Mouse (Mus musculus) layer of hippocampus, adult 8-10 months (tissue): ENCODE measurements at regions not wholly inside any gene's neighbourhood (a gene's known extent, or its start where the extent isn't known, plus 50 kb on each side); places are given as distances from the start of the nearest gene placed in this dataset.

ENCODE experiments used
- DNase-seq, 2 experiments: peaks; one replicate each; pipeline ENCODE4 v3.0.0; 2022; ENCODE audit warnings: low spot score in 2 of 2

GRCm38 (mm10) chr8:126160356-126160975 lies 137.9 kb upstream of the Slc35f3 start:
- DNase-seq: no peak

GRCm38 (mm10) chr8:126162748-126163371 lies 135.5 kb upstream of the Slc35f3 start:
- DNase-seq: peak; percentile 80 to 81

- no peak for DNase-seq
These were observed 134.4 kb upstream of the Slc35f3 start for GRCm38 (mm10) chr8:126163954-126164353.

- no peak for DNase-seq
These were observed 132.8 kb upstream of the Slc35f3 start for GRCm38 (mm10) chr8:126165486-126166095.

- DNase-seq: no peak
These were observed 132.0 kb upstream of the Slc35f3 start for GRCm38 (mm10) chr8:126166394-126166793.

GRCm38 (mm10) chr8:126174451-126174850 lies 123.9 kb upstream of the Slc35f3 start:
- DNase-seq: no peak

- no peak for DNase-seq
These were observed 122.1 kb upstream of the Slc35f3 start for GRCm38 (mm10) chr8:126176305-126176704.

- DNase-seq: no peak
These were observed 120.5 kb upstream of the Slc35f3 start for GRCm38 (mm10) chr8:126177855-126178254.

- no peak for DNase-seq
These were observed 109.5 kb upstream of the Slc35f3 start for GRCm38 (mm10) chr8:126188741-126189285.

GRCm38 (mm10) chr8:126195616-126196015 lies 102.7 kb upstream of the Slc35f3 start:
- no peak for DNase-seq

- DNase-seq: no peak
These were observed 87.8 kb upstream of the Slc35f3 start for GRCm38 (mm10) chr8:126210561-126210960.

- no peak for DNase-seq
These were observed 85.6 kb upstream of the Slc35f3 start for GRCm38 (mm10) chr8:126212802-126213201.

GRCm38 (mm10) chr8:126214571-126214970 lies 83.8 kb upstream of the Slc35f3 start:
- no peak for DNase-seq

GRCm38 (mm10) chr8:126216391-126216790 lies 82.0 kb upstream of the Slc35f3 start:
- no peak for DNase-seq

- DNase-seq: no peak
These were observed 76.7 kb upstream of the Slc35f3 start for GRCm38 (mm10) chr8:126221631-126222030.

GRCm38 (mm10) chr8:126231801-126232200 lies 66.6 kb upstream of the Slc35f3 start:
- no peak for DNase-seq

- no peak for DNase-seq
These were observed 65.8 kb upstream of the Slc35f3 start for GRCm38 (mm10) chr8:126232521-126232920.

- DNase-seq: no peak
These were observed 58.7 kb upstream of the Slc35f3 start for GRCm38 (mm10) chr8:126239684-126240083.

- DNase-seq: no peak
These were observed 54.0 kb upstream of the Slc35f3 start for GRCm38 (mm10) chr8:126244321-126244720.
